Mouse (Mus musculus): ENCODE results near the gene Ndufs3. TPM values are rescaled to one million over a fixed set of nuclear protein-coding genes. Genes with fewer than 3 reads are reported as not detected.
"Not testable (repeated sequence)": the region's sequence is repeated elsewhere in the genome, so short reads cannot be mapped to it uniquely, and the experiment has no call there.

The Ndufs3 gene
- total RNA-seq, 2 experiments from 2014 or later = 419 to 469 TPM

DNA sequence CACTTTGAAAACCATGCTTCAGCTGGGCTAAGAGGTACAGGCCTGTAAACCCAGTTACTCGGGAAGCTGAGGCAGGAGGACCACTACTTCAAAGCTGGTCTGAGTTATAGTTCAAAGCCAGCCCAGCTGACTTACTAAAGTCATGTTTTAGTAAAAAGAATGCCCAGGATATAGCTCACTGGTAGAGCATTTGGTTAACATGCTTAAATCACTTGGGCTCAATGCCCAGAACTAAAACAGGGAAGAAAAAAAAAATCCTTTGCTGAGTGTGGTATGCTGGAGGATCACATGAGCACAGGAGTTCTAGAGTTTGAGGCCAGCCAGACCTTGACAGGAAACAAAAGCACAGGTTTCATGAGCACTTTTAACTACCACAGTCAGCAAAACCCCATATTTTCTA is 7.0 kb upstream of the Ndufs3 start:
- DNase-seq (ENCODE audit: low spot score in 2 of 2) = no peak

DNA sequence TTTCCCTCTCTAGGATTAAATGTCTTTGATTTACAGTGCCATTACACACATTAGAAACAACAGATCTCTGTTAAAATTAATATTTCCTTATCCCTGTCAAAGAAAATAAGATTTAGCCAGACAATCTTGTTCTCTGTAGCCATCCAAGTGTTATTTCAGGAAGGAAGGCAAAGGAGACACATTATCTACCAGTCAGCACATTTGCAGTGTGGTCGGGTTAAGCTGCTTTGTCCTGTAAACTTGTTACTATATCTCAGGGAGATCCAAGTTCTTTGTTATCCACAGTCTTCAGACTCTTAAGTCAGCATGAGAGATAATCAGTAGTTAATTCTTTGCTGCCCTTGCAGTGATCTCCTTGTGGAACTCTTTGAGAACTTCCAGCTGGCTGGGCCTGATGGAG is 6.2 kb upstream of the Ndufs3 start:
- DNase-seq (ENCODE audit: low spot score in 2 of 2) = no peak

DNA sequence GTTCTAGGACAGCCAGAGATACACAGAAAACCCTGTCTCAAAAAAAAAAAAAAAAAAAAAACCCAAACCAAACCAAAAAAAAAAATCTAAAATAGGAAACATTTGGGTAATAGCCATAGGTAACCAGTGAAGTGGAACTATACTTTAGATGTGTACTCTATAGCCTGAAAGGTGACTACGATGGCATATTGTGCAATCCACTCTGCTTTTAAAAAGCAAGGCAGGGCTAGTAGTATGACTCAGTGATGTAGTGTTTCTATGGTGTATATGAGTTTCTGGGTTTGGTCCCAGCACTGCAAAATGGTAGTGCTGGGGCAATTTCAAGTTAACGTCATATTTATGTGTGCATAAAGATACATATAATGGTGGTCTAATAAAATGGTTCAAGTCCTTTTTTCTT is 2.1 kb upstream of the Ndufs3 start:
- no peak for DNase-seq (ENCODE audit: low spot score in 2 of 2)

DNA sequence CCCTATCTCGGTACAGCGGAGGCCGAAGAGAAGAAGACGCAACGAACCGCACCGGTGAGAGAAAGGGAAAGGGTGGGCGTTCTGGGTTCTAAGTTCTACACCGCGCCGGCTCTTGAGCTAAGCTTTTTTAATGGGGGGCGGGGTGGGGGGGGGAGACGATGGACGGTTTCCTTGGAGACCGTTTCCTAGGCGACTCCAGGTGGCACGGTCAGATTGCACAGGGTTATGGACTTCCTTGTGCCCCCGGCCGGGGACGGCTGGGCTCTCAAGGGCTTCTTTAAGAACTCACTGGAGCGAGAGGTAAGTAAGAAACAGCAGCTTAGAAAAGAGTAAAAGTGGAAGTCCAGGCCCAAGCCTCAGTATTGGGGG is 213 bp upstream of the Ndufs3 start:
- no peak for DNase-seq (ENCODE audit: low spot score in 2 of 2)

DNA sequence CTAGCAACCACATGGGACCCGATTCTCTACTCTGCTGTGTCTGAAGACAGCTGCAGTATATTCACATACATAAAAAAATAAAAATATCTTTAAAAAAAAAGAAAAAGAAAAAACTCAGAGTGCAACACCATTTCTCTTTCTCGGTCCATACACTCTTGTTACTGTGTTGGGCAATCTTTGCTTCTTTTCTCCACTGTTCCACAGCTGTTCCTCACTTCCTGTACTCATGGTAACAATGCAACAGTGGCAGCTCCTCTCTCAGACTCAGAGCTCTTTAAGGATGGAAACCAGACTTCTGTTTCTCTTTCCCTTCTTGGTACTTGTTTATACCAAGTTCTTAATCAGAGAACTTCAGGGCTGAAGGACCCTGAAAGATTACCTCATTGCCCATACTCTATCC is 1.2 kb downstream of the Ndufs3 start:
- no peak for DNase-seq (ENCODE audit: low spot score in 2 of 2)

DNA sequence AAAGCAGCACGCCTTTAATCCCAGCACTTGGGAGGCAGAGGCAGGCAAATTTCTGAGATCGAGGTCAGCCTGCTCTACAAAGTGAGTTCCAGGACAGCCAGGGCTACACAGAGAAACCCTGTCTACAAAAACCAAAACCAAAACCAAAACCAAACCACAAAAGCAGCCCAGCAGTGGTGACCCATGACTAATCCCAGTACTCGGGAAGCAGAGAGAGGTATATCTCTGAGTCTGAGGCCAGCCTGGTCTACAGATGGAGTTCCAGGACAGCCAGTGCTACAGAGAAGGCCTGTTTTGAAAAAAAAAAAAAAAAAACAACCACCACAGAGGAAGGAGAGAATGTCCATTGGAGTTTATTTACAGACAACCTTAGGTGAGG is 10.3 kb downstream of the Ndufs3 start:
- not testable (repeated sequence) for DNase-seq (ENCODE audit: low spot score in 2 of 2)

DNA sequence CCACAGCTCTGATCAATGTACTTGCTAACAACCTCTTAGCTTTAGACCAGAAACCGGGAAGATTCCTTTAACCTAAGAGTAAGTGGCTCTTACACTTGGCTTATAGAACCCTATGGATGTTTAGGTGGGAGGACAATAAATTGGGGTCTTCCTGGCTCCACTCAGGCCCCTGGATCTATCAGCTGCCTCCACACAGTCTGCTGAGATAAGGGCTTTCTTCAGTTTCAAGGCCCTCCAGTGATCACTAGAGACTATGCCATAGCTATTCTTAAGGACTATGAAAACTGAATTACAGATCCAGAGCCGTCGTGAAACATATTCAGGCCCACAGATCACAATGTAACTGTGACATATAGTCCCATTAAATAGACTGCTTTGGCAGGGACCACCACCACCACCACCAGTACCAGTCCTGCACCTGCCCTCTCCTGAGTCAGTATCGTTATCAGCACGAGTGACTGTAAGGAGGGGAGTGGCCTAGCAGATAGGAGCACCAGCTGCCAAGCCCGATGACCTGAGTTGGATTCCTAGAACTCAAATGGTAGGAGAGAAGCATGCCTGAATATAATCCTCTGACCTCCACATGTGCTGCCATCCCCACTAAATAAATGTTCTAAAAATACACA is 10.8 kb downstream of the Ndufs3 start:
- DNase-seq (ENCODE audit: low spot score in 2 of 2) = no peak

DNA sequence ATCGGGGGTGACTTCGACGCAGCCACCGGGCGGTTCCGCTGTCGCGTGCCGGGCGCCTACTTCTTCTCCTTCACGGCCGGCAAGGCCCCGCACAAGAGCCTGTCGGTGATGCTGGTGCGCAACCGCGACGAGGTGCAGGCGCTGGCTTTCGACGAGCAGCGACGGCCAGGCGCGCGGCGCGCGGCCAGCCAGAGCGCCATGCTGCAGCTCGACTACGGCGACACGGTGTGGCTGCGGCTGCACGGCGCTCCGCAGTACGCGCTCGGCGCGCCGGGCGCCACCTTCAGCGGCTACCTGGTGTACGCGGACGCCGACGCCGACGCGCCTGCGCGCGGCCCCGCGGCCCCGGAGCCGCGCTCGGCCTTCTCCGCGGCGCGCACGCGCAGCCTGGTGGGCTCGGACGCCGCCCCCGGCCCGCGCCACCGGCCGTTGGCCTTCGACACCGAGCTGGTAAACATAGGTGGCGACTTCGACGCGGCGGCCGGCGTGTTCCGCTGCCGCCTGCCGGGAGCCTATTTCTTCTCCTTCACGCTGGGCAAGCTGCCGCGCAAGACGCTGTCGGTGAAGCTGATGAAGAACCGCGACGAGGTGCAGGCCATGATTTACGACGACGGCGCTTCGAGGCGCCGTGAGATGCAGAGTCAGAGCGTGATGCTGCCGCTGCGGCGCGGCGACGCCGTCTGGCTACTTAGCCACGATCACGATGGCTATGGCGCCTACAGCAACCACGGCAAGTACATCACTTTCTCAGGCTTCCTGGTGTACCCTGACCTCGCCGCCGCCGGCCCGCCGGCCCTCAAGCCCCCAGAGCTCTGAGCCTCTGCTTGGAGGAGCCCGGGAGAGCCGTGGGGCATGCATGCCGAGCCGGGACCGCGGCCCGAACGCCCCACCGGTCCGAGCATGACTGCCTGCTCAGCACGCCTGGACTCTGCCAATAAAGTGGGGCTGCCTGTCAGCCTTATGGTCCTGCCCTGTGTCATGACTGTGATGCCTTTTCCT is 14.8 kb downstream of the Ndufs3 start:
- DNase-seq (ENCODE audit: low spot score in 2 of 2) = peak; percentile 26 to 37

DNA sequence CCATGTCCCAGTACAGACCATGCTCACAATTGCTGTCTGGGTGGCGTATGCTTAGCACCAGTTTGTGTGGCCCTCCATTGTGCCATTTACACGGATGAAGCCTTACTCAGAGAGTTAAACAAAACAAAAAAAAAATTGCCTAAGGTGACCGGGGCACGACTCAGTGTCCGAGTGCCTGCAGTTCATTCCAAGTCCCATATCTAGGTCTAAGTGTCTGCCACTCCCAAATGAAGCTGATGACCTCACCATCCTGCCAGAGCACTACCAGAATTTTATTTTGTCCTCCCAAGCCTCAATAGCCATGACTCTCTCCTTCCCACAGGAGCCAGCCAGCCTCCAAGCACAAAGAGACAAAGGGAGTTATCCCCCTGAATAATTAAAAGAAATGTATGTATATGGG is 17.0 kb downstream of the Ndufs3 start:
- DNase-seq (ENCODE audit: low spot score in 2 of 2) = no peak

DNA sequence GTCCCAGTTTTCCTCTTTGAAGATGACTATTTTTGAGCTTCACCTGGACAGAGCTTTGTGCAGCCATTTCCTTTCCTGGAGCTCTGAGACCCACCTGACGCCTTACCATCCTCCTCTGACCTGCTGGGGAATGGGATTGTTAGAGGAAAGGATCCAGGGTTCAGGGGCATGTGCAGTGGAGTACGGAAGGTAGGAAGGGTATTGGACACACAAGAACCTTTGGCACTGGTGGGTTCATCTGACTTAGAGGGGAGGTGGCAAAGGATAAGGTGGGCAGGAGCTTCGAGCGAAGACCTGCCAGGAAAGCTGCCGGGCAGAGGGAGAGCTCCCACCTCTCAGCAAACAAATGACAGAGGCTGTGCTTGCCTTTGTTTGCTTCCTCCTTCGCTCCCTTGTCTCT is 18.2 kb downstream of the Ndufs3 start:
- no peak for DNase-seq (ENCODE audit: low spot score in 2 of 2)

DNA sequence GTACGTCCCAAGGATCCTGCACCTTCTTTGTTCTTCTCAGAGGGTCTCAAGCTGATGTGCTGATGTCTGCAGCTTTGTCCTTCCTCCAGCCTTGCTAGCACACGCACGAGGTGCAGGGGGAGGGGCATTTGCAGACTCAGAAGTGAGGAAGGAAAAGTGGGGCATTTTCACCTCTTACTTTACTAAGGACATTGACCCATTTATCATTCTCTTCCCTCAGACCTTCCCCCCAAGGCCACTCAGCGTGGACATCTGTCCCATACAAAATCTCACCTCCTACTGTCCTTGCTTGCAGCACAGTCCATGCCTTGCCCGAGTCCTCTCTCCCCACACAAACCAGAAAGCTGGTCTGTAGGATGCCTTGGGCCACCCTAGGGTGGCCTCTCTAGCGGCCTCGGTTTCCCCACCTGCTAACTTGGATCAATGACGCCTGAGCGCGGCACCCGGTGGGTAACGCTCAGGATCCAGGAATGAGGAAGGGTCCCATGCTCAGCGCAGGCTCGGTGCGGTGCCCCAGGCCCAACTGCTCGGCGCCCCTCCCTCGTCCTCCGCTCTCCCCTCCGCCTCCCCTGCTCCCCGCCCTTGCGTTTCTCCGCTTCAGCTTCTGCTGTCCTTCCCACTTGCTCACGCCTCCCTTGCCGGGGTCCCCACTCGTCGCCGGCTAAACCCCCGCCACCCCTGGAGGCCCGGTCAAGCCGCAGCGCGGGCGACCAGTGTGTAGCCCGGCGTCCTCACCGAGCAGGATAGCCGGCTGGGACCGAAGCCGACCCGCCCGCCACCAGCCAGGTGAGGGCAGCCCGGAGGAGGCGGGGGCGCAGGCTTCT is 19.2 kb downstream of the Ndufs3 start, which contains the start of gene C1qtnf4:
TSS of gene C1qtnf4 (plus strand) at position 643 of the 824 bp plus-strand sequence.
- no peak for DNase-seq (ENCODE audit: low spot score in 2 of 2)

DNA sequence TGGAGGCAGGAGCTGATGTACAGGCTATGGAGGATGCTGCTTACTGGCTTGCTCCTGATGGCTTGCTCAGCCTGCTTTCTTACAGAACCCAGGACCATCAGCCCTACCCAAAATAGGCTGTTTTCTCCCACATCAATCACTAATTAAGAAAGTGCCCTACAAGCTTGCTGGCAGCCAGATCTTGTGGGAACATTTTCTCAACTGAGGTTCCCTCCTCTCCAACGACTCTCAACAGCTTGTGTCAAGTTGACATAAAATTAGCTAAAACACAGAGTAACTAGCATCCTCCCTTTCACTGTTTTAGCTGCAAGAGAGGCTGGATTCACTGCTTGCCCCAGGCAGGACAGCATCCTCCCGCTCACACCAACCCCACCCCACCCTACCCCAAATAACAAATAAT is 22.8 kb downstream of the Ndufs3 start:
- no peak for DNase-seq (ENCODE audit: low spot score in 2 of 2)

DNA sequence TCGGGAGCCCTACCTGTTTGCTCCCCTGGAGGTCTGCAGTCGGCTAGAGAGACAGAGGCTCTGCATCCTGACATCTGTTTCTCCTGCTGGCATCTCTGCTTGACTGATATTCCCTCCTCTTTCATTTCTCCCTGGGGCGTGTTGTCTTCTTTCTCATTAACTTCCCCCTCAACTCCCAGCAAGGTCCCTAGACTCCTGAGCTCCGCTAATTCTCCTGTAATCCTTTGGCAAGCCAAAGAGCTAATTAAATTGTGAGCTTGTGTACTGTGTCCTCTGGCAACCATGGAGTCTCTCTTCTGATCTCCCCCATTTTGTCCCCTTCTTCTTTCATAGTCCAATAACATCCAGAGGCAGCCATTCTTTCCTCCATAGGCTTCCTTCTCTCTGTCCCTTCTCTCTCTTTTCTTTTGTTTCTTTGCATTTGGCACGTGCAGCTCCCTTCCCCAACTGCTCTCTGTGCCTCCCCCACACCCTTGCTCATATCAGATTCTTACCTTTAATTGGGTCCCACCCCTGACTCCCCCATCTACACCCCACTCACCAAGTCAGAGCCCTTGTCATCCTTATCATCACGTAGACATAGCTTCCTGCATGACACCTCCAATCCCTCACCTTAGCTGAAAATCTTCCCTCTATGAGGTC is 24.4 kb downstream of the Ndufs3 start:
- DNase-seq (ENCODE audit: low spot score in 2 of 2) = no peak

DNA sequence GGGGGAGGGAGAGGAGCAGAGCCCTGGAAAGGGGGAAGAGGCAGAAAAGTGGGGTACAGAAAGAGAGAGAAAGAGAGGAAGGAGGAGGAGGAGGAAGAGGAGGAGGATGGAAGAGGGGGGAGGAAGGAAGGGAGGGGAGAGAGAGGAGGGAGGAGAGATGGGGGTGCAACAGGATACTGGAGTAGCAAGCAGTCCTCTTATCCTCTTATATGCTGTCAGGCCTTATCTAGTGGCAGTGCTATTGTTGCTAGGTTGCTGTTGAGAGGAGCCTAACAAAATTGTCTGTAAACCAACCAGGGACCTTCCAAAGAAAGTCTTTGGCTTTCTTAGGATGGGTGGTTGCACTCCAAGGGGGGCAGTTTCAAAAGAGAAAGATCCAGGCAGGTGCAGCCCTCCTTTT is 25.2 kb downstream of the Ndufs3 start:
- no peak for DNase-seq (ENCODE audit: low spot score in 2 of 2)

DNA sequence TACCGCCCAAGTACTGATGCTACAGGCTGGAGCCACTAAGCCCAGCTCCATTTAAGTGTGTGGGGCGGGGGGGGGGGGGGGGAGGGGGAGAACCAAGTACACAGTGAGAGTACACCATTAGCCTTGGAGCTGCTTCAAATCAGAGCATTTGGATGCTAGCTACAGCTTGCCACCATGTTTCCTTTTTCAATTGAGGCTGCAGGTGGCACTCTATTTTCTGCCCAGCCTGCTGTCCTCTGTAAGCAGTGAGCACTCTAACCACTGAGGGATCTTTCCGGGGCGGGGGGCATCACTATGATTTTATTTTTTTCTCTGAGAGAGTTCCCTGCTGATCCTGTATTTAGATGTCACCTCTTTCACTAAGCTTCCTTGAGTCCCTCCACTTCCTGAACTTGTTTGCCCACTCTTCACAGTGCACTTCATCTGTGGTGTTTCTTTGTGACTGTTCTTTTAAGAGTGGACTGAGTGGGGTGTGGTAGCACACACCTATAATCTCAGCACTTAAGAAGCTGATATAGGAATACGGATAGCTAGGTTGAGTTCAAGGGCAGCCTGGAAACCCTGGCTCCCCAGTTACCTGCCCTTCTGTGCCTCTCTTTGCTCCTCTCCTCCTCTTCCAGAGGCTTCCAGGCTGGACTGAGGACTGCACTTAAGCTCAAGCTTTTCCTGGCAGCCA is 26.9 kb downstream of the Ndufs3 start:
- DNase-seq (ENCODE audit: low spot score in 2 of 2) = no peak

DNA sequence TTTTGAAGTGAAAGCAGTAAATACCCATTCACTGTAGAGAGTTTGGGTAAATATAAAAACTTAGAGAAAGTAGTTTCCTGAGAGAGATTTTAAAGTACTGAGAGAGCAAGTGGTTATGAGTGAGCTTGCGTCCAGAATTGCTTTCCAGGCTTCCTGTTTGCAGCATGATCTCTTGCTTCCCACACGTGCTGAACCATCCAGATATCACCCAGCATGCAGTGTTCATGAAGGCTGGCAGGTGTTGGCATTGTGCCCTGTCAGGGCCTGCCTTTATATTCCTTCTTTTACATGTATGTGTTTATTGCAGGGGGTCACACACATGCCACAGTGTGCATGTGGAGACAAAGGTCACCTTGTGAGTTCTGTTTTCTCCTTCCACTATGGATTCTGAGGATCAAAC is 29.4 kb downstream of the Ndufs3 start:
- DNase-seq (ENCODE audit: low spot score in 2 of 2) = no peak

DNA sequence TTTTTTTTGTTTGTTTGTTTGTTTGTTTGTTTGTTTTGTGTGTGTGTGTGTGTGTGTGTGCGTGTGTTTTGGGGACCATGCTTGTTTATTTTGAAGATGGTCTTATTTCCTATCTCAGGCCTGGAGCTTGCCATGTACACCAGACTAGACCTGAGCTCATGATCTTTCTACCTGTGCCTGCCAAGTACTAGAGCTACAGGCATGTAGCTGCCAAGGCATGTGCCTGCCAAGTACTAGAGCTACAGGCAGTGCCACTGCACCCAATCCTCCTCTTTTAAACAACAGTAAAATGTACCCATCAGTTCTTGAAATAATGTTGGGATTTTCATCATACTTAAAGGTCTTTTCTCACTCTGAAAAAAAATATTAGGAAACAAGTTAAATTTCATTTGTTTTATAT is 30.6 kb downstream of the Ndufs3 start:
- DNase-seq (ENCODE audit: low spot score in 2 of 2) = no peak

DNA sequence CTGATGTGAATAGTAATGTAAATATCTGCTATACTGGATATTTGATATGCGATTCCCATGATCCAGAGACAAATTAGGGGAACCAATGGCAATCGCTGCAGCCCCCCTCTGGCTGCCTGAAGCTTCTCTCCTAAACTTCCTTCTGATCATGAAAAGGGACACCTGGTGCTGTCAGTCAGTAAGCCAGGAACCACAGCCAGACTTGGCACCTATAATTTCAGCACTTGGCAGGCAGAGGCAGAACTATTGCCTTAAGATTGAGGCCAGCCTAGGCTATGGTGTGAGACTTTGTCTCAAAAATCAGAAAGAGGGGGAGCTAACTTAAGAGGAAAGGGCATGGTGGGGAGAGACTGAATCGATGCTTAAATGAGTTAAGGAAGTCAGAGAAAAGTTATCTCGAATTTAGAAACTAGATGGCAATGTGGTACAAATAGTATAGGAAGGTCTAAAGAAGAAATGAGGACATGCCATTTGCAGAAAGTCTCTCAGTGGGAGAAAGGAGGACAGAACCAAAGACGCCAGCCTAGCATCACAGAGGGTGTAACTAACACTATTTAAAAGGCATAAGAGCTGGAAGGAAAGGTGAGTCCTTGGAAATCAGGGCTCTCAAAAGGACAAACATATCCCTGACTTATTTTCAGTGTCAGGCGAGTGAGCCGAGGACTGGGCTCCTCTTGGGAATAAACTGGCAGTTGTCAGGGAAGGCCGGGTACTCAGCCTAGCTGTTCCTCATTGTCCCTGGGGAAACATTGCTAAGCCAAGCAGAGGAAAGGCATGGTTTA is 33.3 kb downstream of the Ndufs3 start:
- no peak for DNase-seq (ENCODE audit: low spot score in 2 of 2)

DNA sequence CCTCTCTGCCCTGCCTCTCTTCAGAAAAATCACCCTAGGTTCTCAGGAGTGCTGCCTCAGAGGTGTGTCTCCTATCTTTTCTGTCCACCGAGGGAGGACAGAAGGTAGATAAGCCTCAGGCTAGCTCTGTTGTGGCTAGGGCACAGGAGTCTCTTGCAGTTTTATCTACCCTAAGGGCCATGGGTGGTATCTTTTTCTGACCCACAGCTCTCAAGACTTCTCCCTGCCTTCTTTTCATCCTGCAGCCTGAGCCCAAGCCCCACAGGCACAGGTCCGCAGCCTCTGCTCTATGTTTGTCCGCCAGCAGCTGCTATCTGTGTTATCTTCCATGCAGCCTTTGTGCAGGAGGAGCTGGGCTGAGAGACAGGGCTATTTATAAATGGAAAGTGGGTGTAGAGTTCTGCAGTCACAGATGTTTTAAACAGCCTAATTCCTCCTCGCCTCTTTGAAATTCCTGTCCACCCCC is 34.5 kb downstream of the Ndufs3 start:
- no peak for DNase-seq (ENCODE audit: low spot score in 2 of 2)

DNA sequence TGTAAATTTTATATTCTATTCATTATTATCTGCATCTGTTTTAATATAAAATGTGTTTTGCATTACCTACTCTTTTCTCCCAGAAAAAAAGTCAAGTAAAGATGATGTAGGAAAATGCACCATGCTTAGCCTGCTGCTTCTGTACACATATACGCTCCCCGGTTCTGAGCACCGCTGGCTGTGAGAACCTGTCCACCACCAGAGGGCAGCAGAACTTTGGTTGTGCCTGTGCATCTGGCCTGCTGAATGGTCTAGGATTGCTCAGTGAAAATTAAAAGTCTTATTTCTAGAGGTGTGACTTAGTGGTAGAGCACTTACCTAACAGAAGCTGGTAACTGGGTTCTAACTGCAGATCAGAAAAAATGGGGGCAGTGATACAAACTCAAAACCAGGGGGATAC is 38.1 kb downstream of the Ndufs3 start:
- peak; percentile 82 to 83 for DNase-seq (ENCODE audit: low spot score in 2 of 2)
